Mouse (Mus musculus) ES-E14 (cell line): Measurements from ENCODE around the gene Rfng.

Experiments
- HCFC1 ChIP-seq: IDR thresholded peaks from 2 replicates; pipeline ENCODE4 v1.6.1; 2012; ENCODE audit warnings: low read length, inconsistent platforms, borderline replicate concordance; ENCODE audit not compliant: insufficient read depth
- ZC3H11A ChIP-seq: IDR thresholded peaks from 2 replicates; pipeline ENCODE4 v1.6.1; 2012; ENCODE audit warnings: low read depth, mild to moderate bottlenecking, inconsistent platforms, low read length, borderline replicate concordance
- ZNF384 ChIP-seq: IDR thresholded peaks from 2 replicates; pipeline ENCODE4 v1.6.1; 2012; ENCODE audit warnings: low read depth, low read length, inconsistent platforms

DNA sequence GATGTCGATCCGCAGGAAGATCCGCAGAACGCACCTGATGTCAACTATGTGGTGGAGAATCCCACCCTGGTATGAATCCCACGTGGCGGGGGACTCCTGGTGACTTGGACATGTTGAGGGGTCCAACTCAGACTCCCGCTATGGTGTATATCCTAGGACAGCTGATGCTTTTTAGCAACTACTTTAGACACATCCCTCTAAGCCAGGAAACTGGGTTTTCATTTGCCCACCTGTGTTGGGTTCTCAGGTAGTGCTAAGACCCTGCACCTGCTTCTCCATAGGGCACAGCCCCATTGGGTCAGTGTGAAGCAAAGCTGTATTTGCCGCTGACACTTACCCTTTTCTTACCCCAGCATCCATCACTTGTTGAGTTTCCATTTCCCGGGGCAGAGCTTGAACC lies 1.1 kb upstream of the Rfng start:
- TF ChIP-seq ZNF384 (no peak), ZC3H11A (no peak), HCFC1 (no peak)
